Mouse (Mus musculus) left cerebral cortex, adult 18-20 months (tissue): ENCODE measurements around the gene Cyp2c40. TPM values are rescaled to one million over a fixed set of nuclear protein-coding genes. Genes with fewer than 3 reads are reported as not detected.
"Not testable (repeated sequence)": the region's sequence is repeated elsewhere in the genome, so short reads cannot be mapped to it uniquely, and the experiment has no call there.

Experiments
- DNase-seq, 2 experiments: peaks; one replicate each; pipeline ENCODE4 v3.0.0; 2021 to 2022; ENCODE audit warnings: low spot score in 2 of 2, mixed read lengths in 1 of 2
- long read RNA-seq, 2 experiments: library from polyadenylated mRNA; stranded (forward); transcript quantifications; one replicate each; pipeline ENCODE4 v2.0.0; 2021
- total RNA-seq, 2 experiments: library from RNA; stranded (reverse); gene quantifications; 2 replicates each; pipeline ENCODE4 v1.2.3; 2021

Cyp2c40 gene
- not detected for total RNA-seq
- long read RNA-seq, experiment 1, result 0 reads
- long read RNA-seq, experiment 2, result 0 reads

DNA sequence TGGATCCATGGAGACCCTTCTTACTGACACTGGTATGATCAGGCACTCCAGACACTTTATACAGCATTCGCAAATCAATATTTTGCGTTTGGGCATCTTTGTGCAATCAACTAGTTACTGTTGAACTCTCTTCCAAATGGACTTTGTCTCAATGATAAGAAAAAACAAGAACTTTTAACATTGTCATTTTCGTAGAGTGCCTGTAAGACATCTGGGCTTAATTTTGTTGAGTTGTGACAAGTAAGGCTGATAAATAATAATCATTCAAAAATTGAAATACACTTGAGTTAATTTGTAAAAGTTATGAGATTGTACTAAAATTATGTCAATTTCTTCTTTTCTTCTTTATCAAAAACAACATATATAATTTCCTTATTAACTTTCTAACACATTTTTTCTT is at the start of gene Cyp2c40:
Cyp2c40 (minus strand) TSS at position 101 of the 400 bp plus-strand sequence.
- not testable (repeated sequence) for DNase-seq

DNA sequence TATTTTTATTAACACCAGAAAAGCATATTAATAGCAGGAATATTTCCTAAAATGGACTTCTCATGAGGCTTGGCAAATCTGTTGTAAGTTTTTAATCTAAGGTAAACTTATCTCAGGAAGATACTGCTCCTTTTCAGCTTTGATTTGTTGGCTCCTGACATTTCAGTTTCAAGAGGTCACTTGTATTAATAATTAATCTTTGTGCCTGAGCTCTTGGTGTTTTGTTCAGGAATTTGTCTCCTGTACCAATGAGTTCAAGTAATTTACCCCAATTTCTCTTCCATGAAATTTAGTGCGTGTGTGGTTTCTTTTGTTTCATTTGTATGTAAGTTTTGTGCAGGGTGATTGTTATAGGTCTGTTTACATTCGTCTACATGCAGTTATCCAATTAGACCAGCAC is 8.3 kb upstream of the Cyp2c40 start:
- DNase-seq, result not testable (repeated sequence)

DNA sequence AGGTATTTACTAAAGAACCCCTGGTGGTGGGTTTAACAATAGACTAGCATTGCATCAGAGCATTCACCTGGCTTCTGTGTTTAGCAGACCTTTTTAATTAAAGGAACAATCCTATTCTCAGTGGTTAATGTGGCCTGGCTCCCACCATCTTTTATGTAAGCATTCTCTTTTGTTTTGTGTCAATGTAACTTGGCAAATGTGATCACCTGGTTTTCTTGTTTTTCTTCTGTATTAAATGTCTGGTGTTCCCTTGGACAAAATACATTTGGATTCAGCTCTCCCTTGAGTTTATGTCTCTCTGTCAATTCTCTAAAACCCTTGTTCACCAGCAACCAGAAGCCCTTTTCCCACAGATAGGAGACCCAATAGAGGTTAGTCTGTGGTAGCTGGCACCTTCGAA is 3.8 kb upstream of the Cyp2c40 start:
- DNase-seq, result not testable (repeated sequence)

DNA sequence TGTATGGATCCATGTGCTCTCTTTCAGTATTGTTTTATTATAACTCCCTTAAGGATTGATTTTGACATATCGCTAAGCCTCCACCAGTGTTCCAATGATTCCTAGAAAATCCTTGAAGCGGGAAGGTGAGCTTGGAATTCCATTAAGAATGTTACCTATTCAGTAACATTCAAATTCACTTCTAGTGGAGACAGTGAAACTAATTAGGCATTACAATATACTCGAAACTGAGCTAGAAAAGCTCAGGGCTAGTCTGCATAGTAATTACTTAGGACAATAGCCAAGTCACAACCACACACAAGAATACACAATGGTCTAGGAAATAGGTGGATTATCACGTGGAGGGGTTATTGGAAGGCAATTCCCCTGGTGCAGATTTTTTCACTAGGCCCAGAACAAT is 3.4 kb upstream of the Cyp2c40 start:
- not testable (repeated sequence) for DNase-seq

DNA sequence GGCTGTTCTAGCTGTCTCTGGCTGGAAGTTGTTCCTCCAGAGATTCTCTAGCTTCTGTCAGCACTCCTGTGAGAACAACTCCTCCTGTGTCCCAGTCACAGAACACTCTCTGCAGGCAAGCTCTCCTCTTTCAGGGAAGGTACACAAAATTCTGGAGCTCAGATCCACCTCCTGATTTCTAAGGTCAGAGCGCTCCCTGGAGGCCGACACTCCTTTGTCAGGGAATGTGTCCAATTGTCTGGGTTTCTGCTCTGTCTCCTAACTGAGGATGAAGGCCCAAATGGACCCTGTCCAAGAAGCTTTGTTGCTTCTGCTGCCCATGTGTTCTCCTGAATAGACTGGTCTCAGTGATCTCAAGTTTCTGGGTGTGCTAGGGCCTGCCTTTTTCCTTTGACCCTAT is 27.2 kb downstream of the Cyp2c40 start:
- DNase-seq, result not testable (repeated sequence)

DNA sequence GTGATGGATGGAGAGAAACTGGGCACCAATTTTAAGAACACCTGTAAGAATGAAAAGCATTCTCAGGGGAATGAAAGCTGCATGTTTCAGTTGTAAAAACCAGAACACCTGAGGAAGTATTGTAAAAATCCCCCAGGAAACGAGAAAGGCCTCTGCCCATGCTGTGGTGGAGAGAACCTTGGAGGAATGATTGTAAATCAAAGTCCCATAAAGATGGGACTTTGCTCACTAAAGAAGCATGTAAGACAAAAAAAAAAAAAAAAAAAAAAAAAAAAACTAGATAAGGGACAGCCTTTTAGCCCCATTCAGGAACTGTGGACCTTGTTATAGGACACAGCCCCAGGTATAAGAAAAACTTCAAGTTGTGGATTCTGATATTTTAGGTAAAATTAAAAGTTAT is 67.3 kb downstream of the Cyp2c40 start:
- no peak for DNase-seq

DNA sequence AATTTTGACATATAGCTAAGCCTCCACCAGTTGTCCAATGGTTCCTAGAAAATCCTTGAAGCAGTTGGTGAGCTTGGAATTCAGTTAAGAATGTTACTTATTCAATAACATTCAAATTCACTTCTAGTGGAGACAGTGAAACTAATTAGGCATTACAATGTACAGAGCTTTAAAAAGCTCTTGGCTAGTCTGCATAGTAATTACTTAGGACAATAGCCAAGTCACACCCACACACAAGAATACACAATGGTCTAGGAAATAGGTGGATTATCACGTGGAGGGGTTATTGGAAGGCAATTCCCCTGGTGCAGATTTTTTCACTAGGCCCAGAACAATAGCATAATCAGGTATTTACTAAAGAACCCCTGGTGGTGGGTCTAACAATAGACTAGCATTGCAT is 68.3 kb downstream of the Cyp2c40 start:
- not testable (repeated sequence) for DNase-seq

DNA sequence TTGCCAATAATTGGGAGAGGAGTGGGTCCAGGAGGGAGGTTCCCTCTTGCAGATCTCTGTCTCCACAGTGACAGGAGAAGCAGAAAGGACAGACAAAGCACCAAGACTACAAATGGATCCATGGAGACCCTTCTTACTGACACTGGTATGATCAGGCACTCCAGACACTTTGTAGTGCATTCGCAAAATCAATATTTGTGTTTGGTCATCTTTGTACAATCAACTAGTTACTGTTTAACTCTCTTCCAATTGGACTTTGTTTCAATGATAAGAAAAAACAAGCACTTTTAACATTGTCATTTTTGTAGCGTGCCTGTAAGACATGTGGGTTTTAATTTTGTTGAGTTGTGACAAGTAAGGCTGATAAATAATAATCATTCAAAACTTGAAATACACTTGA is 71.7 kb downstream of the Cyp2c40 start, which contains the start of gene Cyp2c68:
Cyp2c68 (minus strand) TSS at position 135 of the 400 bp plus-strand sequence.
- no peak for DNase-seq

Other genes starting within 250 kb of the Cyp2c40 start
- not detected for gene Cyp2c67, start 163.8 kb downstream of the Cyp2c40 start, total RNA-seq
- not detected for gene Cyp2c68, start 71.8 kb downstream of the Cyp2c40 start, total RNA-seq
- gene Cyp2c69, start 74.0 kb upstream of the Cyp2c40 start, total RNA-seq, result not detected
- gene Cyp2c37, start 179.6 kb upstream of the Cyp2c40 start, total RNA-seq, result not detected